Mouse (Mus musculus) frontal cortex, adult (tissue): Measurements from ENCODE around the gene Pym1.

ENCODE experiments used
- ATAC-seq: cut with Nextera tagmentation; 2 replicates; pipeline ENCODE4 v1.9.2; 2017; ENCODE audit warnings: mild to moderate bottlenecking, moderate library complexity, mixed read lengths; ENCODE audit not compliant: low TSS enrichment

The Pym1 gene

DNA sequence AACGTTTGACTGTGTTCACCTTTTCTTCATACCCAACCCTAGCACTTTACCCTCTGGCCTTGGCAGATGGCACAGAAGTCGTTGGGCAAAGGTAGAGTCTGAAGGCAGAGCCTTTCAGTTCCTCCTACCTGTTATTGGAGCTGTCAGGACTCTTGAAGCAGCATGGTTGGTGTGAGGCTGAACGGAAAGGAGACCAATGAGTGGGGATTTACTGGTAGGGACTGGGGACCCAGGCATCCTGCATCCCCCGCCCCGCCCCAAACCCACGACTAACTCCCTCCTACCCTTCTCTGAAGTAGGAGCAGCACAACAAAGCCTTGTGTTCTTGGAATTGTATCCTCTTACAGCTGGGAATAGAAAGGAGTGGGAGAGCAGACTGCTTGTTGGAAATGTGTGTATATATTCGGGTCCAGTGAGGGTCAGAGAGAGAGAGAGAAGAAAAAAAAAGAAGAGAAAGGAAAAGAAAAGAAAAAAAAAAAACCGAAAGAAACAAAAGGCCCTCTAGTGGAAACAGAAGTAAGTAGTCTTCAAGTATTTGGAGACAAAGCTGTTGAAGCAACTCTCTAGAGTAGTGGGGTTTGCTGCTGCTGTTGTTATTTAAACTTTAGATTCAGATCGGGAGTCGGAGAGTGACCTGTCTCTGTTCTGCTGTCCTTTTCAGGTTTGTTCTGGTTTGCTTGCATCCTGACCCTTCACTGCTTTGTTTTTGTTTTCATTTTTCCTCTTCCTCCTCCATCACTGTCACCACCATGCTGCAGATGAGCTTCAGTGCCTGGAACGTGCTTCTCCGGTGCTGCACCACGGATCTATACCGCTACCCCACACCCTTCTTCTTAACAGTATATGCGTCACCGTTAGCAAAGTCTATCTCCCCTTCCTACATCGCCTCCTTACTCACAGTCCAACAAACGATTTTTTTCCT is 2.7 kb upstream of the Pym1 start, which contains the start of gene Dgka:
TSS of gene Dgka (minus strand) at position 176 of the 922 bp plus-strand sequence.
- ATAC-seq = no peak

- no peak for ATAC-seq
Observed at GRCm38 (mm10) chr10:128745946-128746613, 1.6 kb upstream of the Pym1 start.

- ATAC-seq = no peak
Observed at GRCm38 (mm10) chr10:128746972-128747645, 580 bp upstream of the Pym1 start.

DNA sequence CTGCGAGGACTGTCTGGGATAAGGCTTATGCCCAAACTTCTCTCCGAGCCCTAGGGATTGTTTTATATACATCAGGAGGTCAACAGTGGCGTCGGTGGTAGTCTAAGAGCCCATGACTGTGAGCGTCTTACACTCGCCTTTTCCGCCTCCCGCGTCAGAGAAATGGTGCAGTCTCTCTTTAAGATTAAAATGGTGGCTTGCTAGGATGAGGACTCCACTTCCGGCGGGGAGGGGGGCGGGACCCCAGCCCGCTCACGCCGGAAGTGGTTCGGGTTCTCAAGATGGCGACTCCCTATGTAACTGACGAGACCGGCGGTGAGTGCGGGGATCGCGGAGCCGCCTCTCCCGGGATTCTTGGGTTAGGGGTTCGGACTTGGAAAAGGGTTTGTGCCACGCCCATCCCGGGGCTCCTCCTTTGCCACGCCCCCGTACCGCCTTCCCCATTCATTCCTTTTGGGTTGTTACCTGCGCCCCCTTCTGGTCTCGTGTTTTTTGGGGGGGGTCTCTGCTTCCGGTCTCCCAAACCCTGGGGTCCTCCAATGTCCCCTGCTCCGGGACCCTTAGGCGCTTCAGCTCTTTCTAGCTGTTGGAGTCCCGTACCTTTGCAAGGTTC is 669 bp downstream of the Pym1 start:
- ATAC-seq = peak; percentile 83

GRCm38 (mm10) chr10:128772895-128773294 is 25.2 kb downstream of the Pym1 start:
- ATAC-seq = no peak

DNA sequence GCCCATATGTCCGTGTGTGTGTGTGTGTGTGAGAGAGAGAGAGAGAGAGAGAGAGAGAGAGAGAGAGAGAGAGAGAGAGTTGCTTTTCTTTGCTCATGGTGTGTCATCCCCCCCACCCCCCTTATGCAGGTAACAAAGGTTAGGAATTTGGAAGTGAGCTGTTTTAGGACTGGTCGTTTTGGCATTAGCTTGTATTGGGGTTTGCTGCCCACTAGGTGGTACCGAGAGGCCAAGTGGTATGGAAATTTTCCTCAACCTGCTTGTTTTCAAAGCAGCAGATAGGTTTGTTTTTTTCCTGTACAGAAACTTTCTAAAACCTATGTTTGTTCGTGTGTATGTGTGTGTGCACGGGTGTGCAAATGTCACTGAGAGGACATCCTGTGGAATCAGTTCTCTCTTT is 26.0 kb downstream of the Pym1 start:
- no peak for ATAC-seq

GRCm38 (mm10) chr10:128778441-128778840 is 30.8 kb downstream of the Pym1 start:
- no peak for ATAC-seq

GRCm38 (mm10) chr10:128779011-128779795 is 31.5 kb downstream of the Pym1 start:
- ATAC-seq = no peak

GRCm38 (mm10) chr10:128780200-128780599 is 32.5 kb downstream of the Pym1 start:
- ATAC-seq = no peak

GRCm38 (mm10) chr10:128790398-128791124 is 42.9 kb downstream of the Pym1 start, which contains the start of gene Mmp19:
Mmp19 (plus strand) TSS chr10:128790910.
- ATAC-seq = no peak

GRCm38 (mm10) chr10:128792041-128792440 is 44.4 kb downstream of the Pym1 start:
- no peak for ATAC-seq

DNA sequence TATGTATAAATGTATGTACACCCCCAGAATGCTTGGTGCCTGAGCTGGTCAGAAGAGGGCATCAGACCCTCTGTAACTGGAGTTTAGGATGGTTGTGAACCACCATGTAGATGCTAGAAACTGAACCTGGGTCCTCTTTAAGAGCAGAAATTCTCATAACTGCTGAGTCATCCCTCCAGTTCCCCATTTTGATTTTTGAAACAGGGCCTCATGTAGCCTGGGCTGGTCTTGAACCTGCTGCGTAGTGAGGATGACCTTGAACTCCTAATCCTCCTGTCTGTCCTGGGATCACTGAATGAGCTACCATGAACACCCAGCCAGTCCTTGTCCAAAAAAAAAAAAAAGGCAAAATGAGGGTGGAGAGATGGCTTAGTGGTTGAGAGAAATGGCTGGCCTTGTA is 45.6 kb downstream of the Pym1 start:
- no peak for ATAC-seq

GRCm38 (mm10) chr10:128794391-128794790 is 46.7 kb downstream of the Pym1 start:
- no peak for ATAC-seq

DNA sequence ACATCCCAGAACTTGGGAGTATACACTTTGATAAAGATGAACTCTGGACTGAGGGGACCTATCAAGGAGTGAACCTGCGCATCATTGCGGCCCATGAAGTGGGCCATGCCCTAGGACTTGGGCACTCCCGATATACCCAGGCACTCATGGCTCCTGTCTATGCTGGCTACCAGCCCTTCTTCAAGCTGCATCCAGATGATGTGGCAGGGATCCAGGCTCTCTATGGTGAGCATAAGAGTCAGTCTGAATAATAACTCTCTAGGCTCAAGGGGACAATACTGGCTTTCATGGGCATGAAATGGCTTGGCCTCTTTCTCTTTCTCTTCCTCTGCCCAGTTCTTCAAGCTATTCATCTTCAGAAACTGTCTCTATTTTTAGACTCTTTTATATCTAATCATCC is 47.9 kb downstream of the Pym1 start:
- ATAC-seq = peak; percentile 27; the same call in 1 of the 2 replicates

DNA sequence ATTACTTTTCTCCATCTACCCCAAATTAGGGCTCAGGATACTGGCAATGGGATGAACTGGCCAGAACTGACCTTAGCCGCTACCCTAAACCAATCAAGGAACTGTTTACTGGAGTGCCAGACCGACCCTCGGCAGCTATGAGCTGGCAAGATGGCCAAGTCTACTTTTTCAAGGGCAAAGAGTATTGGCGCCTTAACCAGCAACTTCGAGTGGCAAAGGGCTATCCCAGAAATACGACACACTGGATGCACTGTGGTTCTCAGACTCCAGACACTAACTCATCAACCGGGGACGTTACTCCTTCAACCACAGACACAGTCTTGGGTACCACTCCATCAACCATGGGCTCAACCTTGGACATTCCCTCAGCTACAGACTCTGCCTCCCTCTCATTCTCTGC is 51.0 kb downstream of the Pym1 start:
- no peak for ATAC-seq

DNA sequence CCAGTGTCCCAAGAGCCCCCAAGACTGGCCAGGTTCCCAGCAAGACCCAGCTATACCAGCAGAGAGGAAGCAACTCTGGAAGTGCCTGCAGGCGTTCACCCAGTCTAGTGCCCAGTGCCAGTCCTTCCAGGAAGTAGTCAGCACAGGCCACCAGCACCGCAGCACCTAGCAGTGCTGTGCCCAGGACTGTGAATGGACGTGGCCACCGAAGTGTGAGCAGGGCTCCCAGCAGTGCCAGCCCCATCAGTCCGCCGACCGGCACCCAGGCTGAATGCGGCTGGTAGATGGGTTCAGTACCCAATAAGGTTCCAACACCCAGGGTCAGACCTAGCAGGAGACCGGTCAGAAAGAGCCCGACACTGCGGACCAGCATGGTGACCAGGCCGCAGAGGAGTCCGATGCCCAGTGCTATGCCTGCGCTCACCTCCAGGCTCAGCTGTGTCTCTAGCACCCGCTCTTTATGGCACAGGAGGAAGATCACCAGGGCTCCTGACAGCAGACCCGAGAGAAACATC is 54.3 kb downstream of the Pym1 start:
- no peak for ATAC-seq

- no peak for ATAC-seq
Observed at GRCm38 (mm10) chr10:128802956-128803355, 55.3 kb downstream of the Pym1 start.

DNA sequence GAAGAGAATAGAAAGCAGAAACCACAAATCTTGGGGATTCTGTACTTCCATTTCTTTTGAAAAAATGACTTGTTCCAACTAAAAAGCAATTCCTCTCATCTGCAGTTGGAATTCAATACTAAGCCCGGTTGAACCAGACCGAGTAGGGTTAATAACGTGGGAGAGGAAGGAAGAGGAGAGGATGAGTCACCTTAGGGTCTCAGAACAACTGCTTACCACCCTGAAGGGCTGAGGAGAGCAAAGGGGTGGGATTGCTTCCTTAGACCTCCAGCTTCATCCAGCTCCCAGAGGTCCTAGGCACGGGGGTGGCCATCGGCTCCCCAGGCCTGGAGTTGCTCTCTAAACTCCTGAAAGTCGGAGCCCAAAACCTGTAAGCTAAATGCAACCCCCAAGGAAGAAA is 55.7 kb downstream of the Pym1 start:
- no peak for ATAC-seq

- ATAC-seq = peak; percentile 48
Observed at GRCm38 (mm10) chr10:128803771-128804270, 56.1 kb downstream of the Pym1 start, which contains the start of gene Dnajc14. Dnajc14 (plus strand) TSS chr10:128804062.
